Mouse (Mus musculus) hindbrain, embryonic 10.5 days (tissue): ENCODE measurements around the gene Syt9. TPM values are rescaled to one million over a fixed set of nuclear protein-coding genes. Genes with fewer than 3 reads are reported as not detected.

Experiments
- DNase-seq: peaks from one replicate; pipeline ENCODE4 v3.0.0-alpha.2; 2017; ENCODE audit warnings: low spot score
- H3K27ac ChIP-seq: fragments of 300-500 bp; sonication (generic); 2 replicates; pipeline ENCODE4 v1.5.1; 2016; ENCODE audit warnings: mild to moderate bottlenecking, moderate library complexity
- H3K27me3 ChIP-seq: fragments of 300-500 bp; sonication (generic); 2 replicates; pipeline ENCODE4 v1.6.1; 2016; ENCODE audit warnings: mild to moderate bottlenecking; ENCODE audit not compliant: poor library complexity, insufficient read depth, severe bottlenecking
- H3K36me3 ChIP-seq: fragments of 300-500 bp; sonication (generic); 2 replicates; pipeline ENCODE4 v1.6.1; 2016; ENCODE audit warnings: mild to moderate bottlenecking, moderate library complexity
- H3K4me1 ChIP-seq: fragments of 300-500 bp; sonication (generic); replicated peaks from 2 replicates; pipeline ENCODE4 v1.6.1; 2016; ENCODE audit warnings: mild to moderate bottlenecking
- H3K4me3 ChIP-seq: fragments of 300-500 bp; sonication (generic); 2 replicates; pipeline ENCODE4 v1.5.1; 2016; ENCODE audit warnings: mild to moderate bottlenecking, moderate library complexity
- H3K9me3 ChIP-seq: fragments of 300-500 bp; sonication (generic); 2 replicates; pipeline ENCODE4 v1.6.1; 2016; ENCODE audit warnings: mild to moderate bottlenecking, moderate library complexity
- WGBS: fragments of 180-500 bp; shearing (Covaris S2); methylation state at CpG from one replicate; pipeline ENCODE4 v1.1.7; 2016; 5-methylcytosine and 5-hydroxymethylcytosine counted together
- polyA plus RNA-seq: library from polyadenylated mRNA; unstranded; fragments of >200 nt; fragmentation: Nextera tagmentation; extraction: Ambion mirVana; gene quantifications from 2 replicates; pipeline ENCODE4 v1.2.1, GENCODE M21; 2016

Gene Syt9
- polyA plus RNA-seq, 1 experiment from 2014 or later: 3.6 TPM

DNA sequence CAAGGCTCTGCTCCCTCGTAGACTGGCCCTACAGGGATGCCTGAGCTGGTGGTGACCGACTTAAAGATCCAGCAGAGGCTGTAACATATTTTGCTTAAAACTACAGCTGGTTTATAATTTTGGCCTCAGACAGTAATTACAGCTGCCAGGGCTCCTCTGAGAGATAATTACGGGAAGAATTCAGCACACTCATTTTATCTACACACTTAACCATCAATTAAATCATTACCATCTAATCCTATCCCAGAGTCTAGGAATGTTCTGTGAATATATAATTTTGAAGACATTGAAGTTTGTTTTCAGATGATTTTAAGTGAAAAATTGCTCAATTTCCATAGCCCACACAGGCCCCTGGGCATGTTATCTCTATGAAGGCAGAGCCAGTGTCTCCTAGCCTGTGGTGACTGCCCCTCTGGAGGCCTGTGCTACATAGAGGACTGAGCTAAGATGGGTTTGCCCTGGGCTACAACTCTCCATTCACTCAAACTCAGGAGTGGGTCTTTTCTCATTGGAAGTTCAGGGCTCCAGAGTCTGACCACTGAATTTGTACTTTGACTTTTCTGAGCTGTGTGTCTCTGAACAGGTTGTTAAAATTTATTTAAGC, 157.7 kb downstream of the Syt9 start:
- WGBS: 87% methylated on average over 3 of the region's 3 CpGs
- Histone ChIP-seq H3K27me3 (no peaks in the 10 kb centered on the region), H3K4me1 (no peaks in the 10 kb centered on the region), H3K4me3 (no peak overlapping the region), H3K27ac (no peak overlapping the region), H3K9me3 (no peaks in the 10 kb centered on the region), H3K36me3 (no peaks in the 10 kb centered on the region)
- no peak for DNase-seq

DNA sequence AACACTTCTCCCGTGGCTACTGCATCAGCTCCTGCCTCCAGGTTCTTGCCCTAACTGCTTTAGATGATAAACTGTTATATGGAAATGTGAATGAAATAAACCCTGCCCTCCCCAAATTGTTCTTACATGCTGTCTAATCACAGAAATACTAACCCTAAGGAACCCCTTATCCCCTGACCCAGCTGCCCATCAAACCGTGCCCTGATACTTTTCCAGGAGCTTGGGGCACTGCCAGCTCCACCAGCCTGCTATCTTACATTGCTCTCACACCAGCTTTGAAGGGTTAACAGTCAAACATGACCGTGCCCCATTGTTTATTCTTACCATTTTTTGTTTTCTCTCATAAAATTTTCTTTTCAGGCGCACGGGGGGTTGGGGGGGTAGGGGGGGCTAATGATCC, 158.8 kb downstream of the Syt9 start:
- Histone ChIP-seq H3K27ac (no peak overlapping the region), H3K27me3 (no peaks in the 10 kb centered on the region), H3K36me3 (no peaks in the 10 kb centered on the region), H3K9me3 (no peaks in the 10 kb centered on the region), H3K4me1 (no peaks in the 10 kb centered on the region), H3K4me3 (no peak overlapping the region)
- DNase-seq: no peak
- 82% methylated on average over 5 of the region's 5 CpGs for WGBS

DNA sequence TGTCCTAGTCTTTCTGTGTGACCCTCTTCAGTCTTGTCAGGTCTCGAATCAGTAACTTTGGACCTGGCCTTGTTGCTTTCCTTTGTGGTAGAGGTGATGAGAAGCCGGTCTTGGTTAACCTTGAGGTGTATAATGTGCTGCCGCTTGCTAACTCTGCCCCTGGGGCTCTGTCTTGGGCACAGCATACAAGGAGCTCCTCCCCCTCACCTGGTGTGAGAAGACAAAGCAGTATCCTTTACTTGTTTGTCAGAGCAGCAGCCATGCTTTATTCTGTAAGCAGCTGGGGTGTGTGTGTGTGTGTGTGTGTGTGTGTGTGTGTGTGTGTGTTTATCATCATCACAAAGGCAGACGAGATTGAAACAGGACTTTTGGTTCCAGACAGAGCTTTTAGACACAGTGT, 164.8 kb downstream of the Syt9 start:
- 89% methylated on average over 4 of the region's 4 CpGs for WGBS
- no peak for DNase-seq
- H3K4me1 ChIP-seq: no peaks in the 10 kb centered on the region
- H3K36me3 ChIP-seq: no peaks in the 10 kb centered on the region
- no peaks in the 10 kb centered on the region for H3K27me3 ChIP-seq
- H3K27ac ChIP-seq: no peak overlapping the region
- H3K4me3 ChIP-seq: no peak overlapping the region
- no peaks in the 10 kb centered on the region for H3K9me3 ChIP-seq

DNA sequence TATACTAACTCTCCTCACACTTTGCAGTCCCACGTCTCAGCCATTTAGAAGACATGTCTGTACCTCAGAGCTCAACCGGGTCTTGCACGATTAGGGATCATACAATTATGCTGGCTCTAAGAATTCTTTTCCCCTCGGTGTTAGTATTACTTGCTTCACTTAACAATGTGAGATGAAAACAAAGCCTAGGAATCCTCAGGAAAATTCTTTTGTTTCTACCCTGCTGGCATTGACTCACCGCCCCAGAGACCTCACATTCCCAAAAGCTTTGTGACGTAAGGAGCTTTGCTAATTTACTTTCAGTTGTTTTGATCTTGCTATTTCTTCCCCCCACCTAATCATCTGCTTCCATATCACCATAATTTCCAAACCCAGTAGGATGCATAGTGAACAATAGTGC, 166.0 kb downstream of the Syt9 start:
- WGBS: 66% methylated on average over 6 of the region's 6 CpGs
- Histone ChIP-seq H3K9me3 (no peaks in the 10 kb centered on the region), H3K36me3 (no peaks in the 10 kb centered on the region), H3K4me3 (no peak overlapping the region), H3K27ac (no peak overlapping the region), H3K27me3 (no peaks in the 10 kb centered on the region), H3K4me1 (no peaks in the 10 kb centered on the region)
- no peak for DNase-seq

DNA sequence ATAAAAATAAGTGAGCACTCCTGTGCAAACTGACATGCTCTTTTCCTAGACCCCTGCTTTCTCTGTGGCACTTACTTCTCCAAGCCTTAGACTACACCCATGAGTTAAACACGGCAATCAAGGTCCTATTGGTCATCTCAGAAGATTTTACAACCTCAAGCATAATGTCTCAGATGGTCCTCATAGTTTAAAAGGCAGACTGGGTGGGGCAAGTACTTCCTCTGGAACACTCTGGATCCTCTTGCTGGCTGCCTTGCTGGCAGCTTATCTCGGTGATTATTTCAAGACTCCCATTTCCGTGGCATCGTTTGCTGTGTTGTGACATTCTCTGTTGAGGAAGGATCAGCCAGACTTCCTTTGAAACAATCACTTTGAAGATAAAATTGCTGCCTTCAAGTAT, 169.5 kb downstream of the Syt9 start:
- DNase-seq: no peak
- H3K27me3 ChIP-seq: no peaks in the 10 kb centered on the region
- 85% methylated on average over 4 of the region's 4 CpGs for WGBS

DNA sequence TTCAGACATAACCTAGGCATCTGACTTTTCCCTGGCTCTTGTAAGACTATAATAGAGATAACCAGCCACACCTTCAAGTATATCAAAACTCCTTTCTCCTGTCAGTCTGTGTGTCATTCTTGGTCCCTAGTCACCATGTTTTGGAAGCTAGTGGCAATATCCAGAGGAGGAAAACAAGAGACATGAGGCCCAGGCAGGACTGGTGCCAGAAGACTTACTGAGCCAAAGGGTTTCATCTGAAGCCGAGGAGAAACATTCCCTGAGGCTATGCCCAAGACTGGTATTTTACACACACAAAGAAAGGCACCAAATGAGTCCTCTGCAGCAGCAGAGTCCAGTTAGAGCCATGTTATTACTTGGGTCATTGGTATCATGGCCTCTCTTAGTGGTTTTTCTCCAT, 174.5 kb downstream of the Syt9 start:
- H3K4me3 ChIP-seq: no peak overlapping the region
- H3K27ac ChIP-seq: no peak overlapping the region
- H3K9me3 ChIP-seq: no peaks in the 10 kb centered on the region
- H3K27me3 ChIP-seq: no peaks in the 10 kb centered on the region
- no peaks in the 10 kb centered on the region for H3K36me3 ChIP-seq
- whole genome bisulfite sequencing: 86% methylated on average over 1 of the region's 1 CpGs
- no peak for DNase-seq
- no peaks in the 10 kb centered on the region for H3K4me1 ChIP-seq

More for the DNA sequence above, 169.5 kb downstream of the Syt9 start:
- Histone ChIP-seq H3K9me3 (no peaks in the 10 kb centered on the region), H3K4me1 (no peaks in the 10 kb centered on the region), H3K36me3 (no peaks in the 10 kb centered on the region), H3K27ac (no peak overlapping the region), H3K4me3 (no peak overlapping the region)

DNA sequence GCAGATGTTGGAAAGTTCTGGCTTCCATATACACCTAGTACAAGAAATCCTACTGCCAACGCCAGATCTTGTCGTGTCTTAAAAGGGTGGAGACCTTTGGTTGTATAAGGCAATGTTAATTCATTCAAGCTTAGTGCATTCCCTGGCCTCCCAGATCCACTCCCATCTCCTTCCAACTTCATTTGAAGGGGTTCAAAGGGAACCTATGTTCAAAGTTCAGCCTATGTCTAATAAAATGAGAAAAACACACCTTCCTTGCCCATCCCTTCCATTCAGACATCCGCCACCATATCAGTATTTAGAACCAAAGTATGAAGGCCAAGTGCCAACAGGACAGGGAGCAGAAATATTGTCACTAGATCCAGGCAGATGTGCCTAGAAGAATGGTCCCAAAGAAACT, 177.3 kb downstream of the Syt9 start:
- H3K27me3 ChIP-seq: no peaks in the 10 kb centered on the region
- H3K9me3 ChIP-seq: no peaks in the 10 kb centered on the region
- DNase-seq: no peak
- no peaks in the 10 kb centered on the region for H3K4me1 ChIP-seq
- no peak overlapping the region for H3K4me3 ChIP-seq
- 91% methylated on average over 3 of the region's 3 CpGs for WGBS
- no peaks in the 10 kb centered on the region for H3K36me3 ChIP-seq
- no peak overlapping the region for H3K27ac ChIP-seq

DNA sequence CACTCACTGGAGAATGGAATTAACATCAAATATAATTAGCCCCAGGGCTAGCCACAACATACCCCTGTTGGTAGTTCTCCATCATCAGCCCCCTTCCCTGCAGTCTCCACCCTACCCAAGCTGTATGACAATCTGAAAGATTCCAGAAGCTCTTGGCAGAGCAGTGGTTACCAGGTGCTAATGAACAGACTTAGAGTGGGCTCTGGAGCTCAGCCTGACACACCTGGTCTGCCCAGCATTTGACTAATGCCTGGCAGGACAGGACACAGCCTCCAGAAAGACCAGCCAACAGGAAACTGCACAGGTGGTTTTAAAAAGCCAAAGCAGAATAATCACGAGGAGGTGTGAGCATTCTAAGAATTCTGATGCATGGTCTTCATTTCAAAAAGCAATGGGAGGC, 182.9 kb downstream of the Syt9 start:
- Histone ChIP-seq H3K9me3 (no peaks in the 10 kb centered on the region), H3K4me1 (no peaks in the 10 kb centered on the region), H3K36me3 (no peaks in the 10 kb centered on the region), H3K27me3 (no peaks in the 10 kb centered on the region), H3K4me3 (no peak overlapping the region), H3K27ac (no peak overlapping the region)
- 72% methylated on average over 1 of the region's 1 CpGs for WGBS
- no peak for DNase-seq

DNA sequence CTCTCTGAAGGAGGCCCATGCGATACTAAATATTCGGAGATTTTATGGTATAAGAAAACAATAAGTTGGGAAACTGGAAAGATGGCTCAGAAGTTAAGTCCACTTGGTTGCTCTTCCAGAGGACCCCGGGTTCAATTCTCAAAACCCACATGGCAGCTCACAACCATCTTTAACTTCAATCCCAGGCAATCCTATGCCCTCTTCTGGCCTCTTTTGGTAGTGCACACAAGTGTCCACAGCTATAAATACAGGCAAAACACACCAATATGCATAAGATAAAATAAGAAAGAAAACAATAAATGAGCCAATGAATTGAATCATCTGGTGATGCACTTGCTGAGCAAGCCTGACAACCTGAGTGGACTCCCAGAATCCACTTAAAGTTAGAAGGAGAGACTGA, 185.4 kb downstream of the Syt9 start:
- H3K27ac ChIP-seq: no peak overlapping the region
- peak; percentile 9 for DNase-seq
- H3K27me3 ChIP-seq: no peaks in the 10 kb centered on the region
- H3K9me3 ChIP-seq: no peaks in the 10 kb centered on the region
- H3K36me3 ChIP-seq: no peaks in the 10 kb centered on the region
- H3K4me1 ChIP-seq: no peaks in the 10 kb centered on the region
- WGBS: 84% methylated on average over 3 of the region's 3 CpGs
- H3K4me3 ChIP-seq: no peak overlapping the region

DNA sequence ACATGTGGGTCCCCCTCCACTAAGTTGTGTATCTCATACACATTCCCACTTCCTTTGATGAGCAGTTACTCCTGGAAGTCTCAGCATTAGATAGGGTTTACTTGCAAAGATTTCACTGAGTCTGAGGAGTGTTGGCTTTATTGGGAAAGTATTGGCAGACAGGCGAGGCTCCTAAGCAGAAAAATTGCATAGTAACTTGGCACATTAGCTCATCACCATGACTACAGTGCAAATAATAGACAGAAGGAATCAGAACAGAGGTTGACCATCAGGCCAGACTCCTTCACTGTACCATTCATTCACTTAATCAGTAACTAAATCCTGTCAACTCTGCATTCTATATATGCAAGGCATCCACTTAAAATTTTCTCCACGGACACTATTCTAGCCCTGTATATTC, 190.1 kb downstream of the Syt9 start:
- no peak for DNase-seq
- WGBS: 84% methylated on average over 2 of the region's 2 CpGs
- no peaks in the 10 kb centered on the region for H3K27me3 ChIP-seq
- H3K9me3 ChIP-seq: no peaks in the 10 kb centered on the region
- no peaks in the 10 kb centered on the region for H3K36me3 ChIP-seq
- H3K4me1 ChIP-seq: no peaks in the 10 kb centered on the region
- H3K4me3 ChIP-seq: no peak overlapping the region
- H3K27ac ChIP-seq: no peak overlapping the region

DNA sequence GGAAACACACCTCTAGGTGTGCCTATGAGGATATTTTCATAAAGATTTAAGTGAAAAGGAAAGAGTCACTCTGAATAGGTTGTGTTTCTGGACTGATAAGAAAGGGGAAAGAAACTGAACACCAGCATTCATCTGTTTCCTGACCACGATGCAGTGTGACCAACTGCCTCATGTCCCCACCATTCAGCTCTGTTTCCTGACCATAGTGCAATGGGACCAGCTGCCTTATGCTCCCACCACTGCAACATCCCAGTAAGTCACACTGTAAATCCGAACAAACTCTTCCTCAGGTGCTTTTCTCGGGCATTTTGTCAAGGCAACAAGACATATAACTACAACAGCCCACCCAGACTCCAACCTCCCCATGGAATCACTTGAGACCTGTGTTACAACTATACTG, 191.1 kb downstream of the Syt9 start:
- H3K9me3 ChIP-seq: no peaks in the 10 kb centered on the region
- WGBS: 79% methylated on average over 3 of the region's 3 CpGs
- H3K27ac ChIP-seq: no peak overlapping the region
- no peak for DNase-seq
- no peaks in the 10 kb centered on the region for H3K27me3 ChIP-seq
- no peaks in the 10 kb centered on the region for H3K4me1 ChIP-seq
- no peak overlapping the region for H3K4me3 ChIP-seq
- H3K36me3 ChIP-seq: no peaks in the 10 kb centered on the region

DNA sequence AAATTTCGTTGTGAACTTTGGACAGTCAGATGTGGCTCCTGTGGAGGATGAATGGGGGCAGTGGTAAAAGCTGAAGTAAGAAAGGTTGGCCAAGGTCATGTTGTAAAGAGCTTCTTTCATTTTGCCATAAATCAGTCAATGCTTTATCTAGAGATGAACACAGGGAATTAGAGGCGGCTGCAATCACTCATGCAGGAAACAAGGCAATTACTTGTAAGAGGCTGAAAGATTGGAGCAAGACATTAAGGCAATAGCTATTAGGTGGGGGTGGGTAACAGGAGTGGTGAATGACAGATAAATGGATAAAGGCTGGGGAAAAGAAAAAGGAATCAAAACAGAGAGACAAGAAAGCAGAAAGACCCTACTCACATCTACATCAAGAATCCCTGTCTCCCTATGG, 193.2 kb downstream of the Syt9 start:
- Histone ChIP-seq H3K27me3 (no peaks in the 10 kb centered on the region), H3K4me1 (no peaks in the 10 kb centered on the region), H3K4me3 (no peak overlapping the region), H3K36me3 (no peaks in the 10 kb centered on the region), H3K27ac (no peak overlapping the region), H3K9me3 (no peaks in the 10 kb centered on the region)
- no peak for DNase-seq
- 66% methylated on average over 2 of the region's 2 CpGs for WGBS

DNA sequence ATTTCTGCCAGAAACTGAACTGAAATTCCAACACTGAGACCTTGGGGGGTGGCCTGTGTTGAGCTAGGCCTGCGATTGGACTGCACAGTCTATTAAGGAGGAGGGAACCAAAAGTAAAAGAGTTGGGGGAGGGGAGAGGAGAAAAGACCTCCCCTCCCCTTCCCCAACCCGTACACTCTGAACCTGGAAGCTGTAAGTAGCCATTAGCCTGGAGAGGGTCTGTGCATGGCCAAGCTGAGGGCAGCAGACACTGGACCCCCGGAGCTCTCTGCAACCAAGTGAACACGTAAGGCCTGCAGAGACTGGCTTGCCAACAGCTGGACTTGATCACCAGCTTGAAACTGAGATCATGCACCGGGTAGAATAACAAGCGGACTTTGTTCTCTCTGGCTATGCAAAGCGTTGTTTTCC, 196.7 kb downstream of the Syt9 start, which contains the start of gene Olfml1:
TSS of gene Olfml1 (plus strand) at position 186 of the 411 bp plus-strand sequence.
- peak within 1 kb of the TSS; percentile 45 for H3K27ac ChIP-seq
- H3K36me3 ChIP-seq: no peaks in the 10 kb centered on the region
- peak within 1 kb of the TSS; percentile 24 for H3K4me3 ChIP-seq
- no peaks in the 10 kb centered on the region for H3K9me3 ChIP-seq
- H3K4me1 ChIP-seq: no peaks in the 10 kb centered on the region
- DNase-seq: peak; percentile 60
- WGBS: 52% methylated on average over 7 of the region's 7 CpGs
- no peaks in the 10 kb centered on the region for H3K27me3 ChIP-seq

DNA sequence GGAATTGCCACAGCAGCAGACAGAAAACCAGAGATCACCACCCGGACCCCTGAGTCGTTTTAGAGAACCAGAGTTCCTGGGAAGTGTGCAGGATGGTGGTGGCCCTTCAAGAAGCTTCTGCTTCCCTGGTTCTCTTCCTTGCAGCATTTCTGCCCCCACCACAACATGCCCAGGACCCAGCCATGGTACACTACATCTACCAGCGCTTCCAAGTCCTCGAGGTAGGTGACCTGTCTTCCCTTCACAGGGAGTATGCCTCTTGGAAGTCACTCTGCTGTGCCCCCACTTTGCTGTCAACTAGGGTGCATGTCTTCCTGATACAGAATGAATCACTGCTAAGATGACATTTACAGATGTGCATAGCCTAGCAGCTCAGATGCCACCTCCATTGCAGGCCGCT, 197.1 kb downstream of the Syt9 start:
- Histone ChIP-seq H3K4me1 (no peaks in the 10 kb centered on the region), H3K4me3 (peak overlapping the region; percentile 24), H3K27ac (peak overlapping the region; percentile 37), H3K36me3 (no peaks in the 10 kb centered on the region), H3K27me3 (no peaks in the 10 kb centered on the region), H3K9me3 (no peaks in the 10 kb centered on the region)
- no peak for DNase-seq
- 68% methylated on average over 5 of the region's 5 CpGs for WGBS
